Mouse (Mus musculus) liver, embryonic 12.5 days (tissue): ENCODE measurements around the gene Rtn2. TPM values are rescaled to one million over a fixed set of nuclear protein-coding genes. Genes with fewer than 3 reads are reported as not detected.

Experiments
- ATAC-seq: fragments of 200-750 bp; cut with Nextera tagmentation; 2 replicates; pipeline ENCODE4 v1.8.0; 2017; ENCODE audit warnings: moderate number of reproducible peaks, mild to moderate bottlenecking, moderate library complexity
- H3K27ac ChIP-seq: fragments of 300-500 bp; sonication (generic); 2 replicates; pipeline ENCODE4 v1.5.1; 2016; ENCODE audit warnings: mild to moderate bottlenecking
- H3K27me3 ChIP-seq: fragments of 300-500 bp; sonication (generic); replicated peaks from 2 replicates; pipeline ENCODE4 v1.6.1; 2016; ENCODE audit warnings: mild to moderate bottlenecking, moderate library complexity
- H3K36me3 ChIP-seq: fragments of 300-500 bp; sonication (generic); 2 replicates; pipeline ENCODE4 v1.6.1; 2016; ENCODE audit warnings: mild to moderate bottlenecking, moderate library complexity
- H3K4me1 ChIP-seq: fragments of 300-500 bp; sonication (generic); 2 replicates; pipeline ENCODE4 v1.6.1; 2016
- H3K4me2 ChIP-seq: fragments of 300-500 bp; sonication (generic); 2 replicates; pipeline ENCODE4 v1.6.1; 2016; ENCODE audit warnings: mild to moderate bottlenecking, moderate library complexity
- H3K4me3 ChIP-seq: fragments of 300-500 bp; sonication (generic); 2 replicates; pipeline ENCODE4 v1.5.1; 2016; ENCODE audit warnings: mild to moderate bottlenecking, moderate library complexity
- H3K9ac ChIP-seq: fragments of 300-500 bp; sonication (generic); 2 replicates; pipeline ENCODE4 v1.6.1; 2016; ENCODE audit warnings: mild to moderate bottlenecking, moderate library complexity
- H3K9me3 ChIP-seq: fragments of 300-500 bp; sonication (generic); replicated peaks from 2 replicates; pipeline ENCODE4 v1.6.1; 2016; ENCODE audit warnings: mild to moderate bottlenecking, moderate library complexity
- WGBS: fragments of 180-500 bp; shearing (Covaris S2); methylation state at CpG from one replicate; pipeline ENCODE4 v1.1.7; 2016; ENCODE audit not compliant: insufficient replicate concordance; 5-methylcytosine and 5-hydroxymethylcytosine counted together
- polyA plus RNA-seq: library from polyadenylated mRNA; unstranded; fragments of >200 nt; fragmentation: Nextera tagmentation; extraction: Ambion mirVana; gene quantifications from 2 replicates; pipeline ENCODE4 v1.2.1, GENCODE M21; 2016

Rtn2 gene
- polyA plus RNA-seq, 1 experiment from 2014 or later, result 5.1 TPM

DNA sequence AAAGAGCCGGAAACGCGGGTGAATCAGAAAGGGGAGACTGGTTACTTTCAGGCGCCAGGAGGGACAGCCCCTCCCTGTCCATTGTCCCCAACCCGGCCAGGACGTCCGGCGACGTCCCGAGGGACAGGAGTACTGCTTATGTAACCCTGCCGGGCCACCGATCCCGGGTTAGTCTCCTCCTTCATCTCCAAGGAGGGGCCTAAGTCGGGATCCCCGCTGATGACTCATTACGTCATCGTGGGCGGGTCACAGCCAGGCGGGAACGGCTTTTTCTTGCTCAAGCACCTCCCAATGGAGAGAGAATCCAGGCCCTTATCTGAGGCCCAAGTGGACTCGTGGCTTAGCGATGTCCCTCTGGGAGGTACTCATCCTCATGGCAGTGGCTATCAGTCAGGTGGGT lies 44.7 kb downstream of the Rtn2 start:
- peak; percentile 69 for ATAC-seq
- peak overlapping the region; percentile 47 for H3K9ac ChIP-seq
- H3K4me1 ChIP-seq, result peaks cover 28% of the 10 kb centered on the region
- H3K9me3 ChIP-seq, result no peaks in the 10 kb centered on the region
- peak overlapping the region; percentile 42; the same call in 1 of the 2 replicates for H3K27ac ChIP-seq
- peak overlapping the region; percentile 46 for H3K4me3 ChIP-seq
- H3K4me2 ChIP-seq, result peak overlapping the region; percentile 76
- no peaks in the 10 kb centered on the region for H3K36me3 ChIP-seq
- WGBS, result 1% methylated on average over 22 of the region's 22 CpGs
- peaks cover 64% of the 10 kb centered on the region for H3K27me3 ChIP-seq

DNA sequence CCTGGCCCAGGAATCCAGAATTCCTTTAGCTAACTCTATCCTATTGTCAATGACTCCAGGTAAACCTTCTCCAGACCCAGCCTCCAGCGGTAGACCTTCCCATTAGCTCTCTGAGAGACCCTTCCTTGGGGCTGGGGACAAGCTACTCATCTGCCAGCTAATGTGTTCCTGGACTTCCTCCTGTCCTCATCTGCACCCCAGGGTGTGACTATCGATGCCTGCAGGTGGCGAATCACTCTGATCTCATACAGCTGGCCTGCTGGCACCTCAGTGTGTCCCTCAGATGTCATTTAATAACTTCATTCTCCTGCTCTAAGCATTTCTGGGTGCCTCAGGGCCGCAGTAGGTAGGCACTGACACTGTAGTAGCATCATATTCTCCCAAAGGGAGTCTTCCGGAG lies 45.4 kb downstream of the Rtn2 start:
- Histone ChIP-seq H3K27ac (no peak overlapping the region), H3K36me3 (no peaks in the 10 kb centered on the region), H3K9ac (0 out of 2 replicates have a peak overlapping the region, but pooled peaks have one; percentile 47), H3K27me3 (peaks cover 64% of the 10 kb centered on the region), H3K4me3 (no peak overlapping the region), H3K4me2 (peak overlapping the region; percentile 76), H3K4me1 (peaks cover 35% of the 10 kb centered on the region), H3K9me3 (no peaks in the 10 kb centered on the region)
- WGBS, result 62% methylated on average over 5 of the region's 5 CpGs
- no peak for ATAC-seq

DNA sequence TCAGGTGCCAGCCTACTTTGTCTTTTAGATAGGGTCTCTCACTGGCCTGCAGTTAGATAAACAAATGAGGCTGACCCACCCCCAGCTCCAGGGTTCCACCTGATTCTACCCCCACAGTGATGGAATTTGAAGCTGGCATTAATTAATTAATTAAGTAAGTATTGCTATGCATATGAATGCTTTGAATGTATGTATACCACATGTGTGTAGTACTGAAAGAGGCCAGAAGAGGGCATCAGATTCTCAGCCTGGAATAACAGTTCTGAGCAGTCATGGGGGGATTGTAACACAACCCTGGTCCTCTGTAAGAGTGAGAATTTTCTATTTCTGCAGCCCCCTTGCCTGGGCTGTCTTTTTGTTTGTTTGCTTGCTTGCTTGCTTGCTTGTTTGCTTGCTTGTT lies 46.0 kb downstream of the Rtn2 start:
- Histone ChIP-seq H3K27ac (no peak overlapping the region), H3K36me3 (no peaks in the 10 kb centered on the region), H3K9ac (no peak overlapping the region), H3K4me3 (no peak overlapping the region), H3K4me1 (peaks cover 41% of the 10 kb centered on the region), H3K4me2 (no peak overlapping the region), H3K9me3 (no peaks in the 10 kb centered on the region), H3K27me3 (peaks cover 59% of the 10 kb centered on the region)
- no peak for ATAC-seq

DNA sequence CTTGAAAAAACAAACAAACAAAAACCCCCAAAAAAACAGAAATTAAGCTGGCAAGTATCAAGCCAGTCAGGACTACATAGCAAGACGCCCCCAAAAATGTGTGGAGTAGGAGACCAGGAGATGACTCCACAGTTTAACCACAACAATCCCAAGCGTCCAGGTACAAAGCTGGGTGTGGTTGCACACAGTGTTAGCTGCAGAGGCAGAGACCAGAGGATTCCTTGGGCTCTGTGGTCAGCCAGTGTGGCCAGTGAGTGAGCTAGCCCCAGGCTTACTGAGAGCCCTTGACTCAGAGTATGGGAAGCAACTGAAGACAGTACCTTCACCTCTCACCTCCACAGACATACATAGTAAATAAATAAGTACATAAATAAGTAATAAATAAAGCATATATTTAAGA lies 49.5 kb downstream of the Rtn2 start:
- Histone ChIP-seq H3K4me3 (no peak overlapping the region), H3K9me3 (no peaks in the 10 kb centered on the region), H3K27me3 (peaks cover 52% of the 10 kb centered on the region), H3K36me3 (no peaks in the 10 kb centered on the region), H3K4me2 (no peak overlapping the region), H3K4me1 (peaks cover 41% of the 10 kb centered on the region), H3K9ac (no peak overlapping the region), H3K27ac (no peak overlapping the region)
- WGBS, result 47% methylated on average over 2 of the region's 2 CpGs
- no peak for ATAC-seq

DNA sequence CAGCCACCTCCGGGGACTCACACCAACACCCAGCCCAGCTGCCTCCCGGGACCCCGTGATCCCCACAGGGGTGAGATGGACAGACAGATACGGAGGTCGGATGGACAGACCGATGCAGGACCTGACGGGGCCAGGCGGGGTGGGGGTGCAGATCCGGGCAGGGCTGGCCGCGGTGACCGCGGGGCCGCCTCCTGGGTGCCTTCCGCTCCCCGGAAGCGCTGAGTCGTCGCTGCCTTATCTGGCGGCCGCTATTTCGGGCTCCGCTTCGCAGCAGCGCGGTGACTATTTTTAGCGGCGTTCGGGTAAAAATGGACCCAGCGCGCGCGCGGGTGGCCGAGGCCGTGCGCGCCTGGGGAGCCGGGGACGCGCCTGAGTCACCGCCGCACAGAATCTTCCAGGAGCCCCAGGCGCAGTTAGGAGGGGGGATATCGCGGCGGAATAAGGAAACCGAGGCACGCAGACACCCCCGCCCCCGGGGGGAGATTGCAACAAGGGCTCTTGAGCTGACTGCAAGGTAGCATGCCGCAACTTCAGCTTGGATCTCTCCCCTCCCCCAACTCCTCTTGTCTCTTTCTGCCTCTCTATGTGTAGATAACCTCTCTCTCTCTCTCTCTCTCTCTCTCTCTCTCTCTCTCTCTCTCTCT lies 50.4 kb downstream of the Rtn2 start:
- under 1% methylated on average over 52 of the region's 52 CpGs for WGBS
- Histone ChIP-seq H3K4me1 (peaks cover 33% of the 10 kb centered on the region), H3K9me3 (no peaks in the 10 kb centered on the region), H3K9ac (peak overlapping the region; percentile 65), H3K4me2 (peak overlapping the region; percentile 78), H3K36me3 (no peaks in the 10 kb centered on the region), H3K4me3 (peak overlapping the region; percentile 60), H3K27me3 (peaks cover 59% of the 10 kb centered on the region), H3K27ac (peak overlapping the region; percentile 71)
- peak; percentile 63 for ATAC-seq

DNA sequence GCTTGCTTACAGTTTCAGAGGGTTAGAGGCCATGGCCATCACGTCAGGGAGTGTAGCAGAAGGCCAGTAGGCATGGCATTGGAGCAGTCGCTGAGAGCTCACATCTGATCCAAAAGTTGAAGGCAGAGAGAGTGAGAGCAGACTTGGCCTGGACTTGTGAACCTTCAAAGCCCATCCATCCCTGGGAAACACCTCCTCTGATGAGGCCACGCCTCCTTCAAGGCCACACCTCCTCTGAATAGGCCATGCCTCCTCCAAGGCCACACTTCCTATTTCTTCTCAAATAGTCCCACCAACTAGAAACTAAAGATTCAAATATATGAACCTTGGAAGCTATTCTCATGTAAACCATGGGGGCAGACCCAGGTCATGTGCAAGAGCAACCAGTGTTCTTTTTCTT lies 53.2 kb downstream of the Rtn2 start:
- H3K27me3 ChIP-seq, result peaks cover 65% of the 10 kb centered on the region
- ATAC-seq, result no peak
- 41% methylated on average over 3 of the region's 3 CpGs for WGBS

DNA sequence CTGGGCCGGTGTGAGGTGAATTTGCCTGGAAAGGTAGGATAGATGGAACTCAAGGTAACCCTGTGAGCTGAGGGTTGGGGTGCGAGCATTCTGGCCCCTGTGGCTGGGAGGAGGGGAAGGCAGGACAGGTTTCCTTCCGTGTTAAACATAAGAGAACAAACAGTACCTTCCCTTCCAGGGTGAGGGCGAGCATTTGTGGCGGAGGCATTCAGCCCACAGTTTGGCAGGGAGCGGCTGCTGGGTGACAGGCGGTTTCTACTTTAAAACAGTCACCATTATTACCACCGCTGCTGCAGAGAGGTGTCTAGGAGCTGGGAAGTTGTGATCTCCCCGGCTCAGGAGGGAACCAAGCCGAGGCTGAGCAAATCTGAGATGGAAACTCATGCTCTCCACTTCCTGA lies 54.7 kb downstream of the Rtn2 start:
- Histone ChIP-seq H3K4me3 (no peak overlapping the region), H3K36me3 (no peaks in the 10 kb centered on the region), H3K9ac (no peak overlapping the region), H3K27ac (no peak overlapping the region), H3K9me3 (no peaks in the 10 kb centered on the region), H3K4me1 (peaks cover 37% of the 10 kb centered on the region), H3K4me2 (no peak overlapping the region), H3K27me3 (peaks cover 69% of the 10 kb centered on the region)
- WGBS, result 49% methylated on average over 10 of the region's 10 CpGs
- no peak for ATAC-seq

More for the DNA sequence above, 53.2 kb downstream of the Rtn2 start:
- Histone ChIP-seq H3K9ac (no peak overlapping the region), H3K4me2 (no peak overlapping the region), H3K4me1 (peaks cover 29% of the 10 kb centered on the region), H3K27ac (no peak overlapping the region), H3K36me3 (no peaks in the 10 kb centered on the region), H3K9me3 (no peaks in the 10 kb centered on the region), H3K4me3 (no peak overlapping the region)

DNA sequence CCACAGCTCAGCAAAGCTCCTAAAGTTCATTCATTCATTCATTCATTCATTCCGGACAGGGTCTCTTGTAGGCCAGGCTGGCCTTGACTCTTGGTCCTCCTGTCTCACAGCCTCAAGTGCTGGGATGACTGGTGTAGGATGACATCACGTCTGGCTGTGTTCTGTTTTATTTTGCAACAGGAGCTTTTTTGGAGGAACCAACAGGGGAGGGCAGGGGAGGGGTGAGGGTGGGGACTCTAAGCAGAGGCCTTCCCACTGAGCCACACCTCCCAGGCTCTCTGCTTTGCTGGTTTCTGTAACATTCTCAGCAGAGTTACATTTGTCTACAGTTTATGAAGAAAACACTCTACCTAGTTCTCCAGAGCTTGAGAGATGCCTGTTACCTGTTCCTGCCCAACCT lies 55.6 kb downstream of the Rtn2 start:
- ATAC-seq, result no peak
- H3K36me3 ChIP-seq, result no peaks in the 10 kb centered on the region
- no peak overlapping the region for H3K9ac ChIP-seq
- no peak overlapping the region for H3K27ac ChIP-seq
- 34% methylated on average over 2 of the region's 2 CpGs for WGBS
- H3K4me1 ChIP-seq, result peaks cover 37% of the 10 kb centered on the region
- H3K27me3 ChIP-seq, result peaks cover 71% of the 10 kb centered on the region
- no peak overlapping the region for H3K4me3 ChIP-seq
- no peaks in the 10 kb centered on the region for H3K9me3 ChIP-seq
- H3K4me2 ChIP-seq, result no peak overlapping the region

DNA sequence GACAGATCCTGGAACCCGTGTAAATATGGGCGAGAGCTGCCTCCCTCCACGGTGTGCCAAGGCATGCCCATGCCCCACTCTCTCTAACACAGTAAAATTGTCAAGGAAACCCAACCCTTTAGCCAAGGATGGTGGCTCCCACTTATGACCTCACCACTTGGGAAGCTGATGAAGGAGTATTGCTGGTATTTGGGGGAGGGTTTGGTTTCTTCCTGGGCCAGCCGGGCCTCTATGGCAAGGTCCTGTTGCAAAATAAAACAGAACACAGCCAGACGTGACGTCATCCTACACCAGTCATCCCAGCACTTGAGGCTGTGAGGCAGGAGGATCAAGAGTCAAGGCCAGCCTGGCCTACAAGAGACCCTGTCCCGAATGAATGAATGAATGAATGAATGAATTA lies 56.2 kb downstream of the Rtn2 start:
- Histone ChIP-seq H3K27me3 (peaks cover 76% of the 10 kb centered on the region), H3K9ac (no peak overlapping the region), H3K4me2 (no peak overlapping the region), H3K4me1 (peaks cover 36% of the 10 kb centered on the region), H3K27ac (no peak overlapping the region), H3K4me3 (no peak overlapping the region), H3K9me3 (no peaks in the 10 kb centered on the region), H3K36me3 (no peaks in the 10 kb centered on the region)
- ATAC-seq, result no peak
- WGBS, result 46% methylated on average over 7 of the region's 7 CpGs

DNA sequence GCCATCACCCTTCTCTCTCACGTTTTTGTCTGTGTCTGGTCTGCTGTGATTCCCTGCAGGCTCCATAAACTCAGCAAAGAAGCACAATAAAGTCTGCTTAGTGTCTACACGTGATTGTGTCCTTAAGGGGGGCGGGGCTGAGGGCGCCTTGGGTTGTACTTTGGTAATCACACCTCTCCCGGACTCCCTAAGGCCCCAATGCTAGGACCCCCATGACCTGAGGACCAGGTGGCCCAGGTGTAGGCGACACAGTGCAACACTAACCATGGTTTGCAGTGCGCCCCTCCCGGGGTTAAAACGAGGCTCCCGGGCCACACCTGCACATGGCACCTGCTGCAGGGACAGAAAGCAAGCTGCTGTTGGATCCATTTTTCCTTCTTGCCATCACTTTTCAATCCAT lies 58.8 kb downstream of the Rtn2 start:
- 22% methylated on average over 10 of the region's 10 CpGs for WGBS

DNA sequence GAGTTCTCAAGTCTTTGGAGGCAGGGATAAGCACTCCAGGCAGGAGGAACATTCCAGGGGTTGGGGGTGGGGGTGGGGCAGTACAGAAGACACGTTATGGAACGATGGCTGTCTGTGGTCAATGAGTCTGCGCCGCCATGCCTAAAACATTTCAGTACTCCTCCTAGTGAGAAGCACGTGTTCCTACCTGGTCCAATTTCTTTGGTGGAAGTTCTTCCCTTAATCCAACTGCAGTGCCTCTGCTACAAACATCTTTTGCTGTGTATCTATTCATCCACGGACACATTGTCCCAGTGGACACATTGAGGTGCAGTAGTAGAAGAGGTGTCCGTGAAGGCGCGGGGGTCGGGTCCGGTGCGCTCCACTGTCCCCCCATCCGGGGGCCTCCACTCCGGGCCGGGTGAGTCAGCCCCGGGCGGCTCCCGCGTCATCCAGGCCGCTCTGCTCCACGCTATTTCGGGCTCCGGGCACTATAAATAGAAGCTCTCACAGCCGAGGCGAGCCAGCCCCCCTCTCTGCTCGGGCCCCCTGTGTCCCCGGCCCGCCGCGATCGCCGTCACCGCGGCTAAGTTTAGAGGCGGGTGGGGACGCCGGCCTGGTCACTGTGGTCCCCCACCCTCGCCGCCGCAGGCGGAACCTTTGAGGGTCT lies 59.5 kb downstream of the Rtn2 start:
- Histone ChIP-seq H3K27ac (no peak overlapping the region), H3K27me3 (peaks cover 73% of the 10 kb centered on the region), H3K4me3 (peak overlapping the region; percentile 37), H3K36me3 (no peaks in the 10 kb centered on the region), H3K4me1 (peaks cover 44% of the 10 kb centered on the region), H3K9ac (peak overlapping the region; percentile 13), H3K4me2 (peak overlapping the region; percentile 63), H3K9me3 (no peaks in the 10 kb centered on the region)
- WGBS, result under 1% methylated on average over 41 of the region's 41 CpGs
- no peak for ATAC-seq

More for the DNA sequence above, 58.8 kb downstream of the Rtn2 start:
- Histone ChIP-seq H3K4me3 (no peak overlapping the region), H3K36me3 (no peaks in the 10 kb centered on the region), H3K4me2 (no peak overlapping the region), H3K27ac (no peak overlapping the region), H3K9me3 (no peaks in the 10 kb centered on the region), H3K27me3 (peaks cover 77% of the 10 kb centered on the region), H3K4me1 (peaks cover 44% of the 10 kb centered on the region), H3K9ac (no peak overlapping the region)
- no peak for ATAC-seq

DNA sequence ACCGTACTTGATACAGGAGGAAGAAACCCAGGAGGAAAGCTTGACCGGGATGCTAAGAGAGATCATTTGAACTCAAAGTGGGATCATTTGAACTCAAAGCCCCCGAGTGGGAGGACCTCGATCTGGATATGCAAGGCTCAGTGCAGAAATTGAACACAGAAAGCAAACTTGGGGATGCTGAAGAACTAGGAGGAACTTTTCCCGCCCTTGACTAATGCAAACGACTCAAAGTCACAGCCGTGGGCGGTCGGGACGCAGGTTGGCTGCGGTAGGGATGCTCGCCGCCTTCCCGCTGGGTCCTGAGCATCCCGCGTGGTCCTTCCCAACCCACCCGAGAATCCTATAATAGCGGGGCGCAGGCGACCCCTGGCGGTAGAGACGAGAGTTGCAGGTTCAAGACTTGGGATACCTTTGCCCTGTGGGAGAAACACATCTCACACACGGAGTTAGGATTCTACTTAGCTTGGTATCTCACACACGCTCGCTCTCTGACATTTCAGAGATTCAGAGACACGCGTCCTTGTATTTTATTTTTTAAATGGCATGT lies 60.1 kb downstream of the Rtn2 start:
- Histone ChIP-seq H3K36me3 (no peaks in the 10 kb centered on the region), H3K4me1 (peaks cover 42% of the 10 kb centered on the region), H3K4me3 (peak overlapping the region; percentile 37), H3K9me3 (no peaks in the 10 kb centered on the region), H3K27me3 (peaks cover 67% of the 10 kb centered on the region), H3K4me2 (peak overlapping the region; percentile 63), H3K9ac (peak overlapping the region; percentile 13; the same call in 1 of the 2 replicates), H3K27ac (no peak overlapping the region)
- under 1% methylated on average over 27 of the region's 27 CpGs for WGBS
- ATAC-seq, result no peak
